Mouse (Mus musculus): ENCODE measurements around the gene Ncapd2.

GRCm38 (mm10) chr6:125212621-125213020, 21.1 kb upstream of the Ncapd2 start:
- TF ChIP-seq CTCF (IDR thresholded peaks at IDR 0.05; ENCODE audit: low read depth) (no peak), EP300 (IDR thresholded peaks at IDR 0.05; ENCODE audit: low read depth) (no peak)

Data from heart, postnatal 0 days (tissue).